Mouse (Mus musculus): ENCODE measurements around the gene Iscu. TPM values are rescaled to one million over a fixed set of nuclear protein-coding genes. Genes with fewer than 3 reads are reported as not detected.
"Not testable (repeated sequence)": the region's sequence is repeated elsewhere in the genome, so short reads cannot be mapped to it uniquely, and the experiment has no call there.

Iscu gene
- polyA plus RNA-seq, 1 experiment from 2014 or later, result 101 TPM

- ATAC-seq (ENCODE audit: insufficient read depth, low FRiP score, low TSS enrichment), result peak; percentile 77
- Histone ChIP-seq H3K36me3 (ENCODE audit: control insufficient read depth, insufficient read depth, low read length) (peaks cover 4% of the 10 kb centered on the region; the same call in 1 of the 2 replicates), H3K9ac (ENCODE audit: low read length) (peak overlapping the region; percentile 90), H3K9me3 (ENCODE audit: control insufficient read depth, low read length) (no peaks in the 10 kb centered on the region), H3K4me3 (ENCODE audit: low read depth, low read length) (peak overlapping the region; percentile 89), H3K27me3 (ENCODE audit: control insufficient read depth, insufficient read depth, low read length) (no peaks in the 10 kb centered on the region), H3K27ac (ENCODE audit: low read depth, low read length) (peak overlapping the region; percentile 96), H3K4me2 (ENCODE audit: low read depth) (peak overlapping the region; percentile 73), H3K4me1 (ENCODE audit: control insufficient read depth, insufficient read depth, low read length) (peaks cover 12% of the 10 kb centered on the region)
- peak; percentile 90 for DNase-seq (ENCODE audit: low spot score)
- WGBS, result under 1% methylated on average over 93 of the region's 97 CpGs
Measured at GRCm38 (mm10) chr5:113771213-113772162, 1.1 kb upstream of the Iscu start.

- no peaks in the 10 kb centered on the region for H3K9me3 ChIP-seq (ENCODE audit: control insufficient read depth, low read length)
- H3K4me2 ChIP-seq (ENCODE audit: low read depth), result peak overlapping the region; percentile 73
- peak overlapping the region; percentile 89 for H3K4me3 ChIP-seq (ENCODE audit: low read depth, low read length)
- peak overlapping the region; percentile 63 for H3K9ac ChIP-seq (ENCODE audit: low read length)
- H3K4me1 ChIP-seq (ENCODE audit: control insufficient read depth, insufficient read depth, low read length), result peaks cover 12% of the 10 kb centered on the region
- H3K27me3 ChIP-seq (ENCODE audit: control insufficient read depth, insufficient read depth, low read length), result no peaks in the 10 kb centered on the region
- 2% methylated on average over 38 of the region's 38 CpGs for WGBS
- no peak overlapping the region for H3K27ac ChIP-seq (ENCODE audit: low read depth, low read length)
- ATAC-seq (ENCODE audit: insufficient read depth, low FRiP score, low TSS enrichment) (peak; percentile 46), DNase-seq (ENCODE audit: low spot score) (no peak)
- H3K36me3 ChIP-seq (ENCODE audit: control insufficient read depth, insufficient read depth, low read length), result peaks cover 8% of the 10 kb centered on the region; the same call in 1 of the 2 replicates
Measured at GRCm38 (mm10) chr5:113772905-113773519, 464 bp downstream of the Iscu start.

- ATAC-seq (ENCODE audit: insufficient read depth, low FRiP score, low TSS enrichment) (no peak), DNase-seq (ENCODE audit: low spot score) (peak; percentile 87)
- Histone ChIP-seq H3K9me3 (ENCODE audit: control insufficient read depth, low read length) (no peaks in the 10 kb centered on the region), H3K36me3 (ENCODE audit: control insufficient read depth, insufficient read depth, low read length) (peaks cover 8% of the 10 kb centered on the region; the same call in 1 of the 2 replicates), H3K9ac (ENCODE audit: low read length) (no peak overlapping the region), H3K4me2 (ENCODE audit: low read depth) (peak overlapping the region; percentile 73), H3K4me1 (ENCODE audit: control insufficient read depth, insufficient read depth, low read length) (peaks cover 12% of the 10 kb centered on the region), H3K27ac (ENCODE audit: low read depth, low read length) (no peak overlapping the region), H3K27me3 (ENCODE audit: control insufficient read depth, insufficient read depth, low read length) (no peaks in the 10 kb centered on the region), H3K4me3 (ENCODE audit: low read depth, low read length) (peak overlapping the region; percentile 89)
- WGBS, result 1% methylated on average over 7 of the region's 7 CpGs
Measured at GRCm38 (mm10) chr5:113773664-113774063, 1.1 kb downstream of the Iscu start.

- Histone ChIP-seq H3K4me3 (ENCODE audit: low read depth, low read length) (no peak overlapping the region), H3K27me3 (ENCODE audit: control insufficient read depth, insufficient read depth, low read length) (no peaks in the 10 kb centered on the region), H3K4me2 (ENCODE audit: low read depth) (no peak overlapping the region), H3K36me3 (ENCODE audit: control insufficient read depth, insufficient read depth, low read length) (peaks cover 7% of the 10 kb centered on the region; the same call in 1 of the 2 replicates), H3K27ac (ENCODE audit: low read depth, low read length) (no peak overlapping the region), H3K4me1 (ENCODE audit: control insufficient read depth, insufficient read depth, low read length) (peaks cover 3% of the 10 kb centered on the region), H3K9me3 (ENCODE audit: control insufficient read depth, low read length) (no peaks in the 10 kb centered on the region), H3K9ac (ENCODE audit: low read length) (no peak overlapping the region)
- no peak for DNase-seq (ENCODE audit: low spot score)
- WGBS, result 93% methylated on average over 10 of the region's 10 CpGs
- no peak for ATAC-seq (ENCODE audit: insufficient read depth, low FRiP score, low TSS enrichment)
Measured at GRCm38 (mm10) chr5:113775585-113775984, 3.0 kb downstream of the Iscu start.

- WGBS, result 95% methylated on average over 15 of the region's 15 CpGs
- Histone ChIP-seq H3K9ac (ENCODE audit: low read length) (no peak overlapping the region), H3K4me1 (ENCODE audit: control insufficient read depth, insufficient read depth, low read length) (peaks cover 3% of the 10 kb centered on the region; the same call in 1 of the 2 replicates), H3K36me3 (ENCODE audit: control insufficient read depth, insufficient read depth, low read length) (peaks cover 7% of the 10 kb centered on the region; the same call in 1 of the 2 replicates), H3K27ac (ENCODE audit: low read depth, low read length) (no peak overlapping the region), H3K27me3 (ENCODE audit: control insufficient read depth, insufficient read depth, low read length) (no peaks in the 10 kb centered on the region), H3K4me2 (ENCODE audit: low read depth) (no peak overlapping the region), H3K9me3 (ENCODE audit: control insufficient read depth, low read length) (no peaks in the 10 kb centered on the region), H3K4me3 (ENCODE audit: low read depth, low read length) (no peak overlapping the region)
- ATAC-seq (ENCODE audit: insufficient read depth, low FRiP score, low TSS enrichment) (no peak), DNase-seq (ENCODE audit: low spot score) (no peak)
Measured at GRCm38 (mm10) chr5:113776128-113776895, 3.8 kb downstream of the Iscu start.

GRCm38 (mm10) chr5:113776896-113777226, 4.3 kb downstream of the Iscu start:
- peaks cover 3% of the 10 kb centered on the region; the same call in 1 of the 2 replicates for H3K4me1 ChIP-seq (ENCODE audit: control insufficient read depth, insufficient read depth, low read length)
- 92% methylated on average over 8 of the region's 8 CpGs for WGBS
- DNase-seq (ENCODE audit: low spot score), result no peak
- no peak overlapping the region for H3K4me3 ChIP-seq (ENCODE audit: low read depth, low read length)
- H3K9me3 ChIP-seq (ENCODE audit: control insufficient read depth, low read length), result no peaks in the 10 kb centered on the region
- H3K27ac ChIP-seq (ENCODE audit: low read depth, low read length), result no peak overlapping the region
- H3K27me3 ChIP-seq (ENCODE audit: control insufficient read depth, insufficient read depth, low read length), result no peaks in the 10 kb centered on the region
- no peak overlapping the region for H3K9ac ChIP-seq (ENCODE audit: low read length)
- H3K4me2 ChIP-seq (ENCODE audit: low read depth), result no peak overlapping the region
- peaks cover 7% of the 10 kb centered on the region; the same call in 1 of the 2 replicates for H3K36me3 ChIP-seq (ENCODE audit: control insufficient read depth, insufficient read depth, low read length)
- no peak for ATAC-seq (ENCODE audit: insufficient read depth, low FRiP score, low TSS enrichment)

GRCm38 (mm10) chr5:113777728-113778127, 5.2 kb downstream of the Iscu start:
- H3K36me3 ChIP-seq (ENCODE audit: control insufficient read depth, insufficient read depth, low read length); H3K4me3 ChIP-seq (ENCODE audit: low read depth, low read length); H3K9ac ChIP-seq (ENCODE audit: low read length); H3K4me2 ChIP-seq (ENCODE audit: low read depth); H3K27me3 ChIP-seq (ENCODE audit: control insufficient read depth, insufficient read depth, low read length); DNase-seq (ENCODE audit: low spot score); H3K4me1 ChIP-seq (ENCODE audit: control insufficient read depth, insufficient read depth, low read length); ATAC-seq (ENCODE audit: insufficient read depth, low FRiP score, low TSS enrichment); H3K9me3 ChIP-seq (ENCODE audit: control insufficient read depth, low read length); H3K27ac ChIP-seq (ENCODE audit: low read depth, low read length): not testable (repeated sequence)
- 90% methylated on average over 8 of the region's 8 CpGs for WGBS

GRCm38 (mm10) chr5:113779569-113779968, 7.0 kb downstream of the Iscu start:
- Histone ChIP-seq H3K9me3 (ENCODE audit: control insufficient read depth, low read length) (no peaks in the 10 kb centered on the region), H3K4me1 (ENCODE audit: control insufficient read depth, insufficient read depth, low read length) (no peaks in the 10 kb centered on the region), H3K27me3 (ENCODE audit: control insufficient read depth, insufficient read depth, low read length) (no peaks in the 10 kb centered on the region), H3K4me2 (ENCODE audit: low read depth) (no peak overlapping the region), H3K4me3 (ENCODE audit: low read depth, low read length) (no peak overlapping the region), H3K36me3 (ENCODE audit: control insufficient read depth, insufficient read depth, low read length) (peaks cover 7% of the 10 kb centered on the region; the same call in 1 of the 2 replicates), H3K9ac (ENCODE audit: low read length) (no peak overlapping the region), H3K27ac (ENCODE audit: low read depth, low read length) (no peak overlapping the region)
- WGBS, result 78% methylated on average over 5 of the region's 5 CpGs
- no peak for ATAC-seq (ENCODE audit: insufficient read depth, low FRiP score, low TSS enrichment)
- DNase-seq (ENCODE audit: low spot score), result no peak

Data from neural tube, embryonic 11.5 days (tissue).